Mouse (Mus musculus) adrenal gland (tissue): ENCODE results near the gene Xlr4b.
"Not testable (repeated sequence)": the region's sequence is repeated elsewhere in the genome, so short reads cannot be mapped to it uniquely, and the experiment has no call there.

Experiments
- intact Hi-C: fragments of 180-260 bp; cut with DNase I; formaldehyde crosslinking; loops from one replicate; pipeline ENCODE4 v1.15.1; 2025
- long read RNA-seq, 2 experiments: library from polyadenylated mRNA; unstranded; transcript quantifications; one replicate each; pipeline ENCODE4 v2.0.0; 2020; ENCODE audit warnings: borderline replicate concordance in 1 of 2; ENCODE audit not compliant: insufficient replicate concordance in 1 of 2

Gene Xlr4b
- long read RNA-seq, experiment 1: 0 reads
- long read RNA-seq, experiment 2, partial matches to known transcripts: 0 of 1 reads
- long read RNA-seq, experiment 2, other reads (novel, unspliced or antisense): 1 of 1 reads

- intact Hi-C loops: not testable (repeated sequence)
Measured at GRCm38 (mm10) chrX:73213819-73214564, at the start of gene Xlr4b. Xlr4b (plus strand) TSS chrX:73214333.

GRCm38 (mm10) chrX:73176889-73177288 lies 37.2 kb upstream of the Xlr4b start, which contains the start of gene Spin2d:
Spin2d (minus strand) TSS chrX:73176989.
- intact Hi-C loops: not testable (repeated sequence)

GRCm38 (mm10) chrX:73191934-73192333 lies 22.2 kb upstream of the Xlr4b start, which contains the start of gene Xlr3b:
Xlr3b (plus strand) TSS chrX:73192207.
- intact Hi-C loops: not testable (repeated sequence)

GRCm38 (mm10) chrX:73225365-73225764 lies 11.2 kb downstream of the Xlr4b start:
- intact Hi-C loops: no loop called here

- intact Hi-C loops: no loop called here
Measured at GRCm38 (mm10) chrX:73227914-73228605, 13.9 kb downstream of the Xlr4b start, which contains the start of gene F8a. F8a (plus strand) TSS chrX:73228291.

GRCm38 (mm10) chrX:73228606-73229214 lies 14.6 kb downstream of the Xlr4b start:
- intact Hi-C loops: no loop called here

GRCm38 (mm10) chrX:73229288-73229687 lies 15.2 kb downstream of the Xlr4b start:
- intact Hi-C loops: no loop called here

- intact Hi-C loops: not testable (repeated sequence)
Measured at GRCm38 (mm10) chrX:73242821-73243325, 28.7 kb downstream of the Xlr4b start, which contains the start of gene Xlr4c. Xlr4c (minus strand) TSS chrX:73243130.

- intact Hi-C loops: not testable (repeated sequence)
Measured at GRCm38 (mm10) chrX:73262428-73262827, 48.3 kb downstream of the Xlr4b start.

GRCm38 (mm10) chrX:73265270-73265669 lies 51.1 kb downstream of the Xlr4b start, which contains the start of gene Xlr3c:
Xlr3c (minus strand) TSS chrX:73265390.
- intact Hi-C loops: not testable (repeated sequence)
